Mouse (Mus musculus) forebrain, embryonic 11.5 days (tissue): Measurements from ENCODE around the gene Tmem126b. TPM values are rescaled to one million over a fixed set of nuclear protein-coding genes. Genes with fewer than 3 reads are reported as not detected.

Source experiments
- ATAC-seq: fragments of 200-750 bp; cut with Nextera tagmentation; replicated peaks from 2 replicates; pipeline ENCODE4 v1.8.0; 2017; ENCODE audit warnings: moderate TSS enrichment; ENCODE audit not compliant: low FRiP score
- DNase-seq: peaks from one replicate; pipeline ENCODE4 v3.0.0-alpha.2; 2017; ENCODE audit warnings: low spot score
- H3K27ac ChIP-seq: fragments of 300-500 bp; sonication (generic); 2 replicates; pipeline ENCODE4 v1.5.1; 2014; ENCODE audit warnings: low read depth, low read length
- H3K27me3 ChIP-seq: fragments of 300-500 bp; sonication (generic); 2 replicates; pipeline ENCODE4 v1.6.1; 2014; ENCODE audit warnings: mild to moderate bottlenecking, low read length, mixed read lengths; ENCODE audit not compliant: control insufficient read depth, insufficient read depth
- H3K36me3 ChIP-seq: fragments of 300-500 bp; sonication (generic); 2 replicates; pipeline ENCODE4 v1.6.1; 2014; ENCODE audit warnings: mild to moderate bottlenecking, low read length, moderate library complexity, mixed read lengths; ENCODE audit not compliant: control insufficient read depth, insufficient read depth
- H3K4me1 ChIP-seq: fragments of 300-500 bp; sonication (generic); replicated peaks from 2 replicates; pipeline ENCODE4 v1.6.1; 2014; ENCODE audit warnings: low read length, mixed read lengths; ENCODE audit not compliant: control insufficient read depth, insufficient read depth
- H3K4me2 ChIP-seq: fragments of 300-500 bp; sonication (generic); 2 replicates; pipeline ENCODE4 v1.6.1; 2014; ENCODE audit warnings: low read depth, mild to moderate bottlenecking, low read length, moderate library complexity, mixed read lengths; ENCODE audit not compliant: severe bottlenecking
- H3K4me3 ChIP-seq: fragments of 300-500 bp; sonication (generic); 2 replicates; pipeline ENCODE4 v1.5.1; 2014; ENCODE audit warnings: low read depth, low read length
- H3K9ac ChIP-seq: fragments of 300-500 bp; sonication (generic); 2 replicates; pipeline ENCODE4 v1.6.1; 2014; ENCODE audit warnings: low read length
- H3K9me3 ChIP-seq: fragments of 300-500 bp; sonication (generic); 2 replicates; pipeline ENCODE4 v1.6.1; 2016; ENCODE audit warnings: low read length, mixed read lengths; ENCODE audit not compliant: control insufficient read depth
- WGBS: fragments of 180-500 bp; shearing (Covaris S2); extraction: QIAGEN DNeasy Blood & Tissue Kit; methylation state at CpG from one replicate; pipeline ENCODE4 v1.1.7; 2014; 5-methylcytosine and 5-hydroxymethylcytosine counted together
- polyA plus RNA-seq: library from polyadenylated mRNA; unstranded; fragments of >200 nt; fragmentation: Nextera tagmentation; extraction: Ambion mirVana; gene quantifications from 2 replicates; pipeline ENCODE4 v1.2.1, GENCODE M21; 2014

The Tmem126b gene
- 36.6 and 38.4 TPM in 2 replicates for polyA plus RNA-seq

DNA sequence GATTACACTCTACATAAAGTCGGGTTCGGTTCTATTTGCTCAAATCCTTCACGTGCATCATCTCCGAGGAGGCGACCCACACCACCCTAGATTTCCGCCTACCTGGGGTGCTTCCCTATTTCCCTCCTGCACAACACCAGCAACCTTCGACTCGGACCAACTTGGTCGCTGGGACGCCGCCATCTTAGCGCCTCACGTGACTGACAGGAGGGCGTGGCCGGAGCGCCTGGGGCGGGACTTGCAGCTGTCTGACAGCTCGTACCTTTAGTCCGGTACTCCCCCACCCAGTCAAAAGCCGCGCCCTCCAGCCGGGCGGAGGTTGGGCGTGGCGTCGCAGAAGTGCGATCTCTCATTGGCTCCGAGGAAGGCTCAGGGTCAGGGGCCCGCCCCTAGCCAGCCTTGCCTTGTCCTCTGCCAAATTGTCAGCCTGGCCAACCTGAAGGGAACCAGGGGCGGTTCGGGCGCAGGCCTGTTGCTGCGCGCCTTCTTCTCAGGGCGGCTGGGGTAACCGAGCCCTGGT, at the start of gene Tmem126b:
Gene Tmem126b, minus strand, starts transcription at position 209 of the 520 bp plus-strand sequence.
- Histone ChIP-seq H3K9ac (peak within 1 kb of the TSS; percentile 68), H3K4me3 (peak within 1 kb of the TSS; percentile 58), H3K4me2 (peak within 1 kb of the TSS; percentile 79), H3K9me3 (no peaks in the 10 kb centered on the region), H3K27me3 (no peaks in the 10 kb centered on the region), H3K36me3 (no peaks in the 10 kb centered on the region), H3K4me1 (peaks cover 3% of the 10 kb centered on the region; the same call in 1 of the 2 replicates), H3K27ac (no peak within 1 kb of the TSS)
- DNase-seq: peak; percentile 99
- 0% methylated on average over 36 of the region's 36 CpGs for WGBS
- ATAC-seq: peak; percentile 100

- no peak overlapping the region for H3K9ac ChIP-seq
- no peaks in the 10 kb centered on the region for H3K4me1 ChIP-seq
- H3K27me3 ChIP-seq: no peaks in the 10 kb centered on the region
- no peaks in the 10 kb centered on the region for H3K9me3 ChIP-seq
- H3K4me3 ChIP-seq: no peak overlapping the region
- no peak for DNase-seq
- H3K36me3 ChIP-seq: no peaks in the 10 kb centered on the region
- no peak for ATAC-seq
- H3K27ac ChIP-seq: no peak overlapping the region
- H3K4me2 ChIP-seq: no peak overlapping the region
Observed at GRCm38 (mm10) chr7:90512293-90512692, 36.5 kb upstream of the Tmem126b start.

- Histone ChIP-seq H3K9me3 (no peaks in the 10 kb centered on the region), H3K4me3 (no peak overlapping the region), H3K36me3 (no peaks in the 10 kb centered on the region), H3K27me3 (no peaks in the 10 kb centered on the region), H3K27ac (no peak overlapping the region), H3K9ac (no peak overlapping the region), H3K4me2 (no peak overlapping the region), H3K4me1 (no peaks in the 10 kb centered on the region)
- no peak for ATAC-seq
- DNase-seq: no peak
- WGBS: 80% methylated on average over 3 of the region's 3 CpGs
Observed at GRCm38 (mm10) chr7:90508124-90508523, 32.3 kb upstream of the Tmem126b start.

DNA sequence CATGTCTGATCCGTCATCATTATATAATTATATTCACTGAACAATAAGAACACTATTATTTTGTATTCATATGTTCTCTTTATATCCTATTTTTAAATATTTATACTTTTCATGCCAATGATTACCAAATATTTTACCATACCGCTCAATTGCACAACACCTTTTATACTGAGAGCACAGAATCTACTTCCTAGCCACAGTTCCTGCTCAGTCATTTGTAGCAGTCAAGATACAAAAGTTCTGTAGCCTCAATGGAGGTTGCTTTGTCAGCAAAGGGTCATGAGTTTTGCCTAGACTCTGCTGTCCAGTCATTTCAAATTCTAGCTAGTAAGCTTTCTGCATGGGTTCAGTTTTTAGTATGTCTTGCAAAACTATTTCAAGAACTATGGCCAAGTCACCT, 6.8 kb upstream of the Tmem126b start:
- H3K4me1 ChIP-seq: no peaks in the 10 kb centered on the region
- H3K9me3 ChIP-seq: no peaks in the 10 kb centered on the region
- no peaks in the 10 kb centered on the region for H3K36me3 ChIP-seq
- H3K4me2 ChIP-seq: no peak overlapping the region
- no peak for ATAC-seq
- no peaks in the 10 kb centered on the region for H3K27me3 ChIP-seq
- H3K27ac ChIP-seq: no peak overlapping the region
- no peak overlapping the region for H3K9ac ChIP-seq
- WGBS: 88% methylated on average over 2 of the region's 2 CpGs
- H3K4me3 ChIP-seq: no peak overlapping the region
- DNase-seq: no peak

DNA sequence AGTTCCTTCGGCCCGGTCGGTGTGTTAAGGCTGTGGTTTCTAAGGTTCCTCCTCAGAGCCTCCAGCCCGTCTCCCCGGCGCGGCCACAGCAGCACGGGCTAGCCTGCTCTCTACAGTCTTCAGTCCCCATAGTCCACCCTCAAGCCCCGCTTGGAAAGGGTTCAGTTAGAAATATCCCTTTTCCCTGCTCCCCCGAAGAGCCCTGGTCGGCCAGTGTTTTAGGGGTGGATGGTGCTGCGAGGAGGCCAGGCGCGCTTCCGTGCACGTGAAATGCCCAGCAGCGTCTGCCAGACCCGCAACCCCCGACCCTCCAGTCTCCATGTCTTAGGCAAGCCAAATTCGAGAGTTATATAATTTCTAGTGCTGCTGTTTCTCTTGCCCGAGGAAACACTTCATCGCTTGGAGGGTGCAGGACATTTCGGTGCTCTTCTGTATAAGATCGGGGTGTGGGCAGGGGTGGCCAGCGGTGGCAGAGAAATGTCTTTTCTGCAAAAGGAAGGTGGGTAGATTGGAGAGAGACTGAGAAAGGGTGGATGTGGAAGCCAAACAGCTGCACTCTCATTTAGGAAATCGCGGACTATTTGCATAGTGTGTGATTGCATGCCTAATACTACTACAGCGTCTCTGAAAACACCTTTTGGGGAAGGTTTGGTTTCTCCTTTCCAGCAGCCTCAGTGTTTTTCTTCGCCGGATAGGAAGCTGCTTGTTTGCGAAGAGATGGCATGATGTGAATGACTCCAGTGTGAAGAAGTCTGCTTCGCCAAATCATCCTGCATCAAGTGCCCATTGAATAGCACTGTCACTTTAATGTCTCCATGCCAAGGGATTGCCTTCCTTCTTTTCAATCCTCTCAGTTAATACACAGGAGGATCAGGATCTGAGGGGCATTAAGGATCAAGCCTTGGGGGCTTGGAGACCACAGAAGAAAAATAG, 778 bp upstream of the Tmem126b start, which contains the start of gene Dlg2:
Gene Dlg2, plus strand, starts transcription at position 360 of the 933 bp plus-strand sequence.
- no peaks in the 10 kb centered on the region for H3K27me3 ChIP-seq
- peak within 1 kb of the TSS; percentile 68 for H3K9ac ChIP-seq
- H3K4me3 ChIP-seq: peak within 1 kb of the TSS; percentile 58
- no peaks in the 10 kb centered on the region for H3K36me3 ChIP-seq
- ATAC-seq: no peak
- WGBS: 1% methylated on average over 32 of the region's 32 CpGs
- DNase-seq: no peak
- no peaks in the 10 kb centered on the region for H3K9me3 ChIP-seq
- H3K4me1 ChIP-seq: peaks cover 3% of the 10 kb centered on the region; the same call in 1 of the 2 replicates
- no peak within 1 kb of the TSS for H3K27ac ChIP-seq
- peak within 1 kb of the TSS; percentile 79 for H3K4me2 ChIP-seq

DNA sequence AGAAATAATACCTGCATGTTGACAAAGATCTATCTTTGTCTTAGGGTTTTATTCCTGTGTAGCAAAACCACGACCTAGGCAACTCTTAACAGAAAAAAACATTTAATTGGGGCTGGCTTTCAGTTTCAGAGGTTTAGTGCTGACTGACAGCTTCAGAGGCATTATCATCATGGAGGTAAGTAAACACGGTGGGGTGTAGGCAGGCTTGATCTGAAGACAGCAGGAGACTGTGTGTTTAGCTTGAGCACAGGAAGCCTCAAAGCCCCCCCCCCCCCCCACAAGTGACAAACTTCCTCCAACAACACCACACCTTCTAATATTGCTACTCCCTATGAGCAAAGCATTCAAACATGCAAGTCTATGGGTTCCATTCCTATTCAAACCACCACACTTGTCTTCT, 2.3 kb downstream of the Tmem126b start:
- Histone ChIP-seq H3K4me1 (peaks cover 3% of the 10 kb centered on the region; the same call in 1 of the 2 replicates), H3K27me3 (no peaks in the 10 kb centered on the region), H3K9me3 (no peaks in the 10 kb centered on the region), H3K4me3 (no peak overlapping the region), H3K9ac (no peak overlapping the region), H3K4me2 (no peak overlapping the region), H3K27ac (no peak overlapping the region), H3K36me3 (no peaks in the 10 kb centered on the region)
- no peak for ATAC-seq
- no peak for DNase-seq
- 69% methylated on average over 2 of the region's 2 CpGs for WGBS

GRCm38 (mm10) chr7:90461441-90461840, 14.4 kb downstream of the Tmem126b start:
- no peaks in the 10 kb centered on the region for H3K36me3 ChIP-seq
- no peak for ATAC-seq
- no peaks in the 10 kb centered on the region for H3K4me1 ChIP-seq
- H3K4me2 ChIP-seq: no peak overlapping the region
- no peaks in the 10 kb centered on the region for H3K9me3 ChIP-seq
- H3K9ac ChIP-seq: no peak overlapping the region
- 90% methylated on average over 5 of the region's 5 CpGs for WGBS
- H3K27ac ChIP-seq: no peak overlapping the region
- H3K4me3 ChIP-seq: no peak overlapping the region
- DNase-seq: no peak
- H3K27me3 ChIP-seq: no peaks in the 10 kb centered on the region

DNA sequence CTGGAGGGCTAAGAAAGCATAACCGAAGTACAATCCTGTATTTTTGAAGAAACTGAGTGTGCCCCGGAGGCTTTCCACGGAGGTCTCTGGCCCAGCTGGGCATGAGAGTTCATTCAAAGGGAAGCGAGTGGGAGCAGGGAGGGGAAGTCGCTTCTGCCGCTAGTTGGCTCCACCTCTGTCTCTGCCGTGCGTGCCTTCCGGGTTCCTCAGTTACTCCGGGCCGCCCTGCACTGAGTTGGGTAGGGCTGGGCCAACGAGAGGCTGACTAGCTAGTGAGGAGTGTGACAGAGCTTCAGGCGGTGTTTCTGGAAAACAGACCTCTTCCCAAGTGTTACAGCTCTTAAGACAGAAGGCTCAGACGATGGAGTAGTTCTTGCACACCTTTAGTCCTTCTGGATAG, 14.9 kb downstream of the Tmem126b start:
- Histone ChIP-seq H3K9me3 (no peaks in the 10 kb centered on the region), H3K27ac (no peak overlapping the region), H3K4me1 (no peaks in the 10 kb centered on the region), H3K9ac (no peak overlapping the region), H3K4me3 (no peak overlapping the region), H3K4me2 (no peak overlapping the region), H3K27me3 (no peaks in the 10 kb centered on the region), H3K36me3 (no peaks in the 10 kb centered on the region)
- 24% methylated on average over 14 of the region's 14 CpGs for WGBS
- DNase-seq (peak; percentile 56), ATAC-seq (no peak)
